Mouse (Mus musculus) cortical plate, adult 2 months (tissue): ENCODE data around the gene Srsf10.

Experiments
- CTCF ChIP-seq: fragments of 200-500 bp; IDR thresholded peaks from 2 replicates; pipeline ENCODE4 v1.5.1; 2011; ENCODE audit warnings: mild to moderate bottlenecking, control low read depth, low read length; ENCODE audit not compliant: insufficient read depth; ENCODE audit errors: extremely low read depth
- POLR2A ChIP-seq: fragments of 200-500 bp; IDR thresholded peaks from 2 replicates; pipeline ENCODE4 v1.6.1; 2011; ENCODE audit warnings: mild to moderate bottlenecking, low read length, control low read depth; ENCODE audit not compliant: insufficient read depth; ENCODE audit errors: extremely low read depth

DNA sequence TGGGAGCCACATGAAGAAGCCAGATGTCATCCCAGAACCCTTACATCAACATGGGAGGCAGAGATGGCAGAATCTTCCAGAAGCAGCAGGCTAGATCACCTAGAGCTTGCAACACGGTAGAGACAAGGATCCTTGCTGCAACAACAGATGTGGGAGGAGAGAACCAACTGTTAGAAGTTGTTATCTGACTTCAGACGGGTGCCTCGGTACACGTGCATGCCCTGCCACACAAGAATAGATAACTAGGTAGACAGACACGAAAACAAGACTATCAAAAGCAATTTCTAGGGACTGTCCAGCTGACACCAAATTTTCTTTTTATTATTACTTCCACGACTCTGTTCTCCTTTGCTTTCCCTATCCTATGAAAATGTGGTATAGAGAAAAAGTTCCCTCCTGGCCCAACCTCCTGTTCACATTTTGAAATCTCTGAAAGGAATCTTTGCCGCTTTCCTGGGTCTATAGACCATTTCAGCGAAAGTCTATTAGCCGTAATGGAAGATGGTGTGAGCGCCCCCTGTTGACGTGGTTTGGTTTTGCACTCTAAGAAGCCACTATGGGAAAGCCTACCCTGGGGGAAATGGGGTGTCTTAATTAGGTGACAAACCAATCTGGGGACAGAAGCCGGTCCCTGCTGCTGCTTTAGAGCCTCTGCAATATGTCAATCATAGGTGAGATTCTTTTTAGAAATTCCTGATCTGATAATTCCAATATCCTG lies 38.5 kb upstream of the Srsf10 start:
- TF ChIP-seq POLR2A (no peak), CTCF (peak; percentile 62)
